Mouse (Mus musculus) lung, postnatal 4 days (tissue): Measurements from ENCODE around the gene Iqcj.

Experiments
- DNase-seq, 2 experiments: peaks; one replicate each; pipeline ENCODE4 v3.0.0; 2021

The Iqcj gene

GRCm38 (mm10) chr3:67892026-67892705, at the start of gene Iqcj, which contains the start of gene Iqschfp:
Gene Iqcj, plus strand, starts transcription at chr3:67892220.
Gene Iqschfp, plus strand, starts transcription at chr3:67892232.
- DNase-seq, result no peak

- DNase-seq, result no peak
These were observed 39.6 kb upstream of the Iqcj start for GRCm38 (mm10) chr3:67852397-67852796.

- DNase-seq, result no peak
These were observed 30.5 kb upstream of the Iqcj start for GRCm38 (mm10) chr3:67861524-67861923.

GRCm38 (mm10) chr3:67867420-67868065, 24.5 kb upstream of the Iqcj start:
- no peak for DNase-seq

GRCm38 (mm10) chr3:67869424-67869823, 22.6 kb upstream of the Iqcj start:
- no peak for DNase-seq

DNA sequence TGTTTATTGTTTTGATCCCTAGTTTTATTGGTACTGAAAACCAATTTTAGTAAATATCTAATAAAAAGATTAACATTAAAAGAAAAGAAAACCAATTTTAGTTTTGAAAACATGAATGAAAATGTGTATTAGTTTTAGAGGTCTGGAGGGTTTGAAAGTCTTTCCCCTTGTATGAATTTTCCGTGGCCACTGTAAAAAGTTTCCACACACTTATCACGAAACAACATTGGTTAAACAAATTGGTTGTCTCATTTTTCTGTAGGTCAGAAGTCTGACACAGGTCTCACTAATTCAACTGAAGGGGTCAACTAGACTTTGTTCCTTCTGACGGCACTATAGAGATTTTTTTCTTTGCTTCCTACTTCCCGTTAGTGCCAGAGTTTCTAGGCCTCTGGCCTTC, 14.8 kb upstream of the Iqcj start:
- DNase-seq, result no peak

DNA sequence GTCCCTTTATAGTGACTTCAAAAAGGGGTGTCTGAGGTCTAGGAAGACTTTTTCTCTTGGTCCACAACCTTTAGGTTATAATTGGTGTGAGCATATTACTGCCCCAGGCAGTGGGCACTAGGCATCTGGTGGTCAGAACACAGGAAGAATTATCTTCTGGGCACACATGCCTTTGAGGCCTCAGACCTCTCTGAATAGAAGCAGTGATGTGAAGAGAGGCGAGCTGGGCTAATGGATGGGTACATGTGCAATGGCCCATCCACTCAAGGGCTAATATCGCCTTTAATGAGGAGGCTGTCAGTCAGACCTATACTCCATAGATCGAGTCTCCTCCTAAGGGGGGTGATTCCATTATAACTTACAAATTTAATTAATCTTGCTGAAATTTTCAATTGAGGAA, 7.7 kb upstream of the Iqcj start:
- no peak for DNase-seq

DNA sequence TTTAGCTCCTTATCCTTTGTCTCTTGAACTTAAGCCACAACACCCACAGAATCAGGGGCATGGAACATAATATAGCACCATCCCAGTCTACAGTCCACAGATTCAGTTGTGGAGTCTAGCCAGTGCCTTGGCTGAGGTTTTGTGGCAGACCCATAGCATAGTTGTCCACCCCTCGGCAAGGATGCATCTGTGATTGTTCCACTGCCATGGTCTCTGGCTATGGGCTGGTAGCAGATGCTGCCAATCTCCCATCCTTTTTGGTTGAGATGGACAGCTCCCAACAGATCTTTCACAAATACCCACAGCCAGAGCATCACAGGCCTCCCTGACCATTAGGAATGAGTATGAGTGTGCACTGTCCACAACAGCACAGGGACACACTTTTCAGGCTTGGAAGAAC, 5.8 kb upstream of the Iqcj start:
- DNase-seq, result no peak

DNA sequence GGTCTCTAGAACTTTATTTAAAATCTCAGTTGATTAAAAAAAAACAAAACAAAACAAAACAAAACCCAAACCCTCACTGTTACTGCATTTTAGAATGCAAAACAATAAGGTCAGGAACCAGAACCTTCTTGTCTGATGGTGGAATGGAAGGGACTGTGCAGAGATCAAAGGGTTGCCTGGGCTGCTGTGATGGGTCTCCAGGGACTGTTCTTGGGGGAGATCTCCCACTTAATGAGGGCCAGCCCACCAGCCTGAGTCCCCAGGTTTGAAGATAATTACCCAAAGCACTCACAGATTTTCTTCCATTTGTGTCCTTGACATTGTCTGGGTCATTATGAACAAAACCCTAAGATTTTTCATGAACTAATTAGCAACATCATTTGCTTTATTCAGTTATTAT, 4.8 kb upstream of the Iqcj start:
- no peak for DNase-seq

GRCm38 (mm10) chr3:67892768-67893167, 748 bp downstream of the Iqcj start:
- no peak for DNase-seq

GRCm38 (mm10) chr3:67902517-67902916, 10.5 kb downstream of the Iqcj start:
- DNase-seq, result no peak

GRCm38 (mm10) chr3:67908586-67908985, 16.6 kb downstream of the Iqcj start:
- DNase-seq, result no peak

DNA sequence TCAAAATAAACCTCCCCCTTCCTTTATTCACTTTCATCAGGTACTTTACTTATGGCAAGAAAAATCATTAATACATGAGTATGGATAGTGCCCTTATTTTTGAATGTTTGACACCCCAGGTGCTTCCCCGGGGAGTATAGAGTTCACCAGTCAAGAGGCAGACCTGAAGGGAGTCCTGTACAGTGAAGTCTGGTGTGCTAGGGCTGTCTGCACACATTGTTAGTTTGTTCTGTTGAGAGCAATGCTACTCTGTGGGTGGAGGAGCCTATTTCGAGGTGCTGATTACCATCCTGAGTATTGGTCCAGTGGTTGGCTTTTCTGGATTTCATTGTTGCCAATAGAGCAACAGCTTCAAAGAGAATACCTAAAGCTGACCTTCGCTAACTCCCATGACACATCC, 26.1 kb downstream of the Iqcj start:
- no peak for DNase-seq

GRCm38 (mm10) chr3:67918634-67919259, 26.7 kb downstream of the Iqcj start:
- DNase-seq, result no peak

GRCm38 (mm10) chr3:67923095-67923494, 31.1 kb downstream of the Iqcj start:
- DNase-seq, result no peak

DNA sequence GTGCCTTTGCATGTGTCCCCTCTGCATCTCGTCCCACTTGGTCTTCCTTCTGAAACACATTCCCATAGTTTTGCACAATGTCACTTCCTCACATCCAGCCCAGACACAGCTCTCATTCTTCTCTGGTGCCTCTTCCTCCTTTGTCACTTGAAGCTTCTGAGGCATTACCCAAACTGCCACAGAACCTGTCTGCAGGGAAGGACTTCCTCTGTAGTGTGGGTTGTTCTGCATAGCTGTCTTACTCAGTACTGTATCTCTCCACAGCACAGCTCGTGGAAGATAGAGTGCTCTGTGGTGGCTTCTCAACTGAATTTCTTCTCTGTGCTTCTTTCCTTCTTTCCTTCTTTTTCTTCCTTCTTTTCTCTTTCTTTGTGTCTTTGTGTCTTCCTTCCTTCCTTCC, 33.4 kb downstream of the Iqcj start:
- no peak for DNase-seq

DNA sequence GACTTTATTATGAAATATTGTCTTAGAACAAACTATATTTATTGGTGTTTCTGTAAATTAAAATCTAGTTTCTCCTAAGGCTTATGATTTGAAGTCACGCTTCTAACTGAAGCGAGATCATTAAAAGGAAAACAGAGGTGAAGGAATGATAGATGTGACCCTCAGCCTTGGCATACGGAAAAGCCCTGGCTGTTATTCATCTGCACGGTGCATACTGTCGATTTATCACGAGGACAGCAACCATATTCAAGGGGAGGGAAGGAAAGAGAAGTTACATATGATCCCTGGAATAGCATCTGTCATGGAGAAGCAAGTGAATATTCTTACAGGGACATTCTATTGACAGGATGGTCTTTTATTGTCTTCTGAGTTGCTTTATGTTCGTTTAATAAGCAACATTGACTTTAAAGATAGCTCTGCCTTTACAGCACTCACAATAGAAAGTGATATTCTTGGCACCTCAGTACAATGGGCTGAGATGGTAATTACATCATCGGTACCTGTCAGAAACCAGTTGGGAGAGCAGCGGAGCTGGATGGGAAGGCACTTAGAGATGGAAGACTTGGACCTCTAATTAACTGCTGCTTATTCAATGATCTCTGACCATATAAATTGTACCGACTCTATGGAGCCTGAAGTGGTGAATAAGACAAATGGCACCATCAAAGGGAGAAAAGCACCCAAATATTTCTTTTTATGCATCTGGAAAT, 38.6 kb downstream of the Iqcj start:
- DNase-seq, result no peak

DNA sequence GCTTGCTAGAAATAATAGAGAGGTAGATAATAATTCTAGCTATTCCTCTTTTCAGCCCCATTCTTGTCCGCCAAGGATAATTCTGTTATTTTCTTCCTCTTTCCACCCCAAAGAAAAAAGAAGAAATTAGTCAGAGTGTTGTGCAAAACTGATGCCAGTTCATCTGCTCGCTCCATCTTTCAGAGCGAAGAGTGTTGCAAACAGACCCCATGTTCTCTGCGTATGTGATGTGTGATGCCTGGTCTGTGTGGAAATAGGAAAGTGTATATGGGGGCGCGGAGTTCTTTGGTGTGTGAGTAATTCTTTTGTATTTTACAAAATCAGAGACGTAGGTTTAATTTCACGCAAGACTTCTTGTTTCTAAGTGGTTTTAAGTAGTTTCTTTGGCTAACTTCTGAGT, 39.2 kb downstream of the Iqcj start:
- no peak for DNase-seq

GRCm38 (mm10) chr3:67931914-67932313, 39.9 kb downstream of the Iqcj start:
- DNase-seq, result no peak

DNA sequence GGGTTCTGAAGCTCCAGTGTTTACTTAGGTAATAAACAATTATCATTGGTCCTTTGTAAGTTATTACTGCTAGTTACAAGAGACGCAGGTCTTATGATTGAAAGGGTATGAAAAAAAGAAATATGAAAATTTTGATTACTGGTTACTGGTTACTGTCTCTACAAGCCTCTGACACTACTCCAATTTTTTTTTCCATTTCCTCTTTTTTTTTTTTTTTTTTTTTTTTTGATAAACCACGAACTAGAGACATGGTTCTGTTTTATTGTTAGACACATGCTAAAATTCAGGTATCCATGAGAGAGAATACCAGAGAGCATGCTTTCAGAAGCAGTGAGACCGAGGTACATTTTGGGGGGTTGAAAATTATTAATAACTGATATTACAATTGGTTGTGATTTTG, 43.8 kb downstream of the Iqcj start:
- no peak for DNase-seq

DNA sequence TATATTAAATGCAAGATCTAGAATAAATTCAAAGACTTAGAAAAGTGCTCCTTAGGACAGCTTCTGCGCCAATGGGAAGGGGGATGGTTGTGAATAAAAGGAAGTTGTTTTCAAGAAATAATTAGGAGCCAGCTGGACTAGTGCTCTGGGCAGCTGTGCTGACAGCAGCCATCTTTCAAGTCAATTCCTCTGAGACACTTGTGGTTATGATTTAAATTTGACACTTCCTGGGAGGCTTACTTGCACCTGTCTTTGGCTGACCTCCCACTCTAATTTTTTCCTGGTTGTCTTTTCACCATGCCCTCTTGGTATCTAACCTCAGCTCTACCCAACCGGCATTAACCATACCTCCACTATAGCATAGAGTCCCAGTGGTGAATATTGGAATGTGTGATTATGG, 55.0 kb downstream of the Iqcj start:
- no peak for DNase-seq

DNA sequence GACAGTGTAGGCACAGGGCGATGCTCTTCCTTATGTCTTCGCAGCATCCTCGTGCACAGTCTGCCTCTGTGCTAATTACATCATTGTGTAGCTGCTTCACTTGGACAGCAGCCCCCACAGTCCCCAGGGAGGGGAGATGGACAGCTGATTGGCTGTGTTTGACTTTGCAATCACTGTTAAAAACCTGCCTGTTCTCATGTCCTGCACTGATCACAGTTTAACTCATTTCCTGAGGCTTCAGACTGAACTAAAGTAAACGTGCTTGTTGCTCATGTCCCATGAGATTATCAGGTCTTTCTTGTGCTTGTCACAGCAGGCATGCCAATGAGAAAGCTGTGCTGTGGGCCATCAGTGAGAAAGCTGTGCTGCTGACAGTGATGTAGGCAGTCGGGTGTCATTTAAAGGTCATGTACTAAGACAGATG, 60.5 kb downstream of the Iqcj start:
- DNase-seq, result no peak

GRCm38 (mm10) chr3:67954459-67955065, 62.5 kb downstream of the Iqcj start:
- no peak for DNase-seq
